Mouse (Mus musculus) adipose tissue, adult 10 weeks (tissue): ENCODE data around the gene Gm8005. TPM values are rescaled to one million over a fixed set of nuclear protein-coding genes. Genes with fewer than 3 reads are reported as not detected.

ENCODE experiments used
- polyA plus RNA-seq: library from polyadenylated mRNA; stranded (reverse); fragments of 350-450 nt; fragmentation: Illumina TruSeq; extraction: RNeasy Lipid Tissue Mini Kit (QIAGEN cat#74804); gene quantifications from one replicate; pipeline ENCODE4 v1.2.3, GENCODE M21; 2014; ENCODE audit warnings: low read depth, low replicate concordance

The Gm8005 gene
- polyA plus RNA-seq: not detected

DNA sequence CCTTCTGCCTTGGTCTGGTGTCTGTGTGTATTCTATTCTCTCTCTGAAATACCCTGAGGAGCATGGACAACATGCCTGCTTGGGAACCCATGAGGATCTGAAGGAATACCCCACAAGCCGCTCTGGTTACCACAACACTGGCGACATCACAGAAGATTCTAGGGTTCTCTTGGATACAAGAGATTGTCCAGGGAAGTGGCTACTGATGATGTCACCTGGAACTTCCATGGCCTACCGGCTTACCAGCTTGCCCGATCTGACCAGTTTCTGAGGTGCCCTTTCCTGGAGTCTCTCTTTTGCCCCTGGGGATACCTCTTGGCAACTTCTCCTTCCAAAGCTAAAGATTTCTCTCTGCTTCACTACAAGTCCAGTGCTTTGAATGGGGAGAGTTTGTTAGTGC is at the start of gene Gm8005:
TSS of gene Gm8005 (minus strand) at position 101 of the 400 bp plus-strand sequence.

DNA sequence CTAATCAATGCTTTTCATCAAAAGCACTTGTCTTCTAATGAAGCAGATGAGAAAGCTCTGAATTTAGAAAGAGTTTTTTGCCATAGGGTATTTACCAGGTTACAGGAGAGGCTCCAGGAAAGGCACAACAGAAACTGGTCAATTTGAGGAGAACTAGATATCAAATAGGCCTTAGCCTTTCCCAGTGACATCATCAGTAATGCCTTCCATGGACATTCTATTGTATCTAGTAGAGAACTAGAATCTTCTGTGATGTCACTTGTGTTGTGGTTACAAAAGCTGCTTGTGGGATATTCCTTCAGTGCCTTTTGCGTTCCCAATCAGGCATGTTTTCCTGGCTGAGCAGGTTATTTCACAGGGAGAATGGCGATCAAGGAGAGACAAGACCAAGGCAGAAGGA is 24.1 kb upstream of the Gm8005 start, which contains the start of gene Gm8011:
TSS of gene Gm8011 (plus strand) at position 301 of the 400 bp plus-strand sequence.

Other genes with a start within 250 kb of the Gm8005 start
- not detected for gene Gm3573, start 248.9 kb downstream of the Gm8005 start, polyA plus RNA-seq
- not detected for gene Gm17026, start 179.6 kb downstream of the Gm8005 start, polyA plus RNA-seq
- not detected for gene Gm9611, start 142.3 kb downstream of the Gm8005 start, polyA plus RNA-seq
- not detected for gene Gm7995, start 129.5 kb downstream of the Gm8005 start, polyA plus RNA-seq
- gene Gm8011, start 24.2 kb upstream of the Gm8005 start, polyA plus RNA-seq: not detected
- not detected for gene Gm8020, start 62.7 kb upstream of the Gm8005 start, polyA plus RNA-seq
- gene Gm8024, start 84.6 kb upstream of the Gm8005 start, polyA plus RNA-seq: not detected
- gene Gm17124, start 160.2 kb upstream of the Gm8005 start, polyA plus RNA-seq: not detected
- gene Gm3633, start 202.2 kb upstream of the Gm8005 start, polyA plus RNA-seq: not detected
- gene Gm10378, start 216.3 kb upstream of the Gm8005 start, polyA plus RNA-seq: not detected